Mouse (Mus musculus) layer of hippocampus, adult 9-10 months (tissue): ENCODE results near the gene Tcp10c.
"Not testable (repeated sequence)": the region's sequence is repeated elsewhere in the genome, so short reads cannot be mapped to it uniquely, and the experiment has no call there.

ENCODE experiments used
- DNase-seq: peaks from one replicate; pipeline ENCODE4 v3.0.0; 2022; ENCODE audit warnings: low spot score

Gene Tcp10c

GRCm38 (mm10) chr17:13354521-13354920, at the start of gene Tcp10c:
Tcp10c (plus strand) TSS chr17:13354572.
- not testable (repeated sequence) for DNase-seq

GRCm38 (mm10) chr17:13307852-13308251, 46.5 kb upstream of the Tcp10c start:
- not testable (repeated sequence) for DNase-seq

- DNase-seq: not testable (repeated sequence)
These were observed 46.0 kb upstream of the Tcp10c start for GRCm38 (mm10) chr17:13308344-13308743.

GRCm38 (mm10) chr17:13308746-13309145, 45.6 kb upstream of the Tcp10c start:
- not testable (repeated sequence) for DNase-seq

GRCm38 (mm10) chr17:13309182-13309631, 45.2 kb upstream of the Tcp10c start:
- not testable (repeated sequence) for DNase-seq

GRCm38 (mm10) chr17:13329967-13330366, 24.4 kb upstream of the Tcp10c start:
- not testable (repeated sequence) for DNase-seq

- DNase-seq: not testable (repeated sequence)
These were observed 23.2 kb upstream of the Tcp10c start for GRCm38 (mm10) chr17:13331179-13331578.

GRCm38 (mm10) chr17:13332496-13332895, 21.9 kb upstream of the Tcp10c start:
- not testable (repeated sequence) for DNase-seq

GRCm38 (mm10) chr17:13336979-13337749, 17.2 kb upstream of the Tcp10c start:
- peak; percentile 65 for DNase-seq

- not testable (repeated sequence) for DNase-seq
These were observed 16.4 kb upstream of the Tcp10c start for GRCm38 (mm10) chr17:13337931-13338330.

- DNase-seq: not testable (repeated sequence)
These were observed 14.3 kb upstream of the Tcp10c start for GRCm38 (mm10) chr17:13340071-13340470.

- DNase-seq: not testable (repeated sequence)
These were observed 8.4 kb upstream of the Tcp10c start for GRCm38 (mm10) chr17:13345923-13346322.

- DNase-seq: not testable (repeated sequence)
These were observed 4.8 kb upstream of the Tcp10c start for GRCm38 (mm10) chr17:13349563-13349962.

- not testable (repeated sequence) for DNase-seq
These were observed 1.1 kb upstream of the Tcp10c start for GRCm38 (mm10) chr17:13353249-13353648.

- not testable (repeated sequence) for DNase-seq
These were observed 8.1 kb downstream of the Tcp10c start for GRCm38 (mm10) chr17:13362489-13362888.

- not testable (repeated sequence) for DNase-seq
These were observed 9.4 kb downstream of the Tcp10c start for GRCm38 (mm10) chr17:13363773-13364172.

- DNase-seq: not testable (repeated sequence)
These were observed 9.8 kb downstream of the Tcp10c start for GRCm38 (mm10) chr17:13364196-13364595.

- not testable (repeated sequence) for DNase-seq
These were observed 12.8 kb downstream of the Tcp10c start for GRCm38 (mm10) chr17:13367181-13367580.

GRCm38 (mm10) chr17:13368658-13369057, 14.3 kb downstream of the Tcp10c start:
- DNase-seq: not testable (repeated sequence)

GRCm38 (mm10) chr17:13370746-13371145, 16.4 kb downstream of the Tcp10c start:
- not testable (repeated sequence) for DNase-seq

- not testable (repeated sequence) for DNase-seq
These were observed 24.0 kb downstream of the Tcp10c start for GRCm38 (mm10) chr17:13378341-13378740.

GRCm38 (mm10) chr17:13379951-13380615, 25.7 kb downstream of the Tcp10c start:
- DNase-seq: not testable (repeated sequence)

GRCm38 (mm10) chr17:13381286-13381685, 26.9 kb downstream of the Tcp10c start:
- not testable (repeated sequence) for DNase-seq
